Mouse (Mus musculus): ENCODE data around the gene Rnf151.

DNA sequence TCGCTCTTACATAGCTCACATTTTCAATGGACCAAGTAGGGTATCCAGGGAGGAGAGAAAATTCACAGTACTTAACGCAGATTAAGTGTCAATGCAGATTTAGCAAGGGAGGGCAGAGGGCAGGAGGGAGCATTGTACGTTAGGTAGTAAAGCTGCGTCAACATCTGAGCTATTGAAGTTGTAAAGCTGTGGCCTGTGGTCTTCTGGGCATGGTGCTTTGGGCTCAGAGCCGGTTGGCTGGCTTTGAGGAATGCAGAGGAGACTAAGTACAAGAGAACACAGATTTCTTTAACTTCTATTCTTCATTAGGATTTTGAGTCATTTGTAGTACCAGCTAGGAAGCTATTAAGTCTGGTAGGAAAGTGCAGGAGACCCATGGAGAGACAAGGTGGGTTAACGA, 2.3 kb downstream of the Rnf151 start:
- TF ChIP-seq CTCF (conservative IDR thresholded peaks at IDR 0.05; ENCODE audit: low read length) (no peak), NANOG (IDR thresholded peaks at IDR 0.05; ENCODE audit: borderline replicate concordance, low read length) (no peak), POU5F1 (IDR thresholded peaks at IDR 0.05; ENCODE audit: borderline replicate concordance, low read length) (no peak)
